Mouse (Mus musculus) intestine, embryonic 16.5 days (tissue): Measurements from ENCODE around the gene Hmox2. TPM values are rescaled to one million over a fixed set of nuclear protein-coding genes. Genes with fewer than 3 reads are reported as not detected.

Experiments used
- ATAC-seq: fragments of 200-750 bp; cut with Nextera tagmentation; 2 replicates; pipeline ENCODE4 v1.8.0; 2017; ENCODE audit warnings: moderate TSS enrichment, moderate library complexity
- H3K27ac ChIP-seq: fragments of 300-500 bp; sonication (generic); 2 replicates; pipeline ENCODE4 v1.5.1; 2014; ENCODE audit warnings: mild to moderate bottlenecking, low read length
- H3K27me3 ChIP-seq: fragments of 300-500 bp; sonication (generic); replicated peaks from 2 replicates; pipeline ENCODE4 v1.6.1; 2014; ENCODE audit warnings: low read length, control low read depth, mixed read lengths; ENCODE audit not compliant: control insufficient read depth, insufficient read depth
- H3K36me3 ChIP-seq: fragments of 300-500 bp; sonication (generic); 2 replicates; pipeline ENCODE4 v1.6.1; 2014; ENCODE audit warnings: low read length, control low read depth; ENCODE audit not compliant: control insufficient read depth, insufficient read depth
- H3K4me1 ChIP-seq: fragments of 300-500 bp; sonication (generic); 2 replicates; pipeline ENCODE4 v1.6.1; 2014; ENCODE audit warnings: low read length, control low read depth, mixed read lengths; ENCODE audit not compliant: control insufficient read depth, insufficient read depth
- H3K4me2 ChIP-seq: fragments of 300-500 bp; sonication (generic); 2 replicates; pipeline ENCODE4 v1.6.1; 2014; ENCODE audit warnings: low read depth, low read length, control low read depth
- H3K4me3 ChIP-seq: fragments of 300-500 bp; sonication (generic); 2 replicates; pipeline ENCODE4 v1.5.1; 2014; ENCODE audit warnings: mild to moderate bottlenecking, low read length
- H3K9ac ChIP-seq: fragments of 300-500 bp; sonication (generic); 2 replicates; pipeline ENCODE4 v1.6.1; 2014; ENCODE audit warnings: low read depth, low read length
- H3K9me3 ChIP-seq: fragments of 300-500 bp; sonication (generic); 2 replicates; pipeline ENCODE4 v1.6.1; 2016; ENCODE audit warnings: low read length, control low read depth; ENCODE audit not compliant: control insufficient read depth
- WGBS: fragments of 180-500 bp; shearing (Covaris S2); extraction: QIAGEN DNeasy Blood & Tissue Kit; methylation state at CpG from one replicate; pipeline ENCODE4 v1.1.7; 2014; 5-methylcytosine and 5-hydroxymethylcytosine counted together
- polyA plus RNA-seq: library from polyadenylated mRNA; unstranded; fragments of >200 nt; fragmentation: Nextera tagmentation; extraction: Ambion mirVana; gene quantifications from 2 replicates; pipeline ENCODE4 v1.2.1, GENCODE M21; 2015

The Hmox2 gene
- polyA plus RNA-seq, 1 experiment from 2014 or later, result 88.7 TPM

DNA sequence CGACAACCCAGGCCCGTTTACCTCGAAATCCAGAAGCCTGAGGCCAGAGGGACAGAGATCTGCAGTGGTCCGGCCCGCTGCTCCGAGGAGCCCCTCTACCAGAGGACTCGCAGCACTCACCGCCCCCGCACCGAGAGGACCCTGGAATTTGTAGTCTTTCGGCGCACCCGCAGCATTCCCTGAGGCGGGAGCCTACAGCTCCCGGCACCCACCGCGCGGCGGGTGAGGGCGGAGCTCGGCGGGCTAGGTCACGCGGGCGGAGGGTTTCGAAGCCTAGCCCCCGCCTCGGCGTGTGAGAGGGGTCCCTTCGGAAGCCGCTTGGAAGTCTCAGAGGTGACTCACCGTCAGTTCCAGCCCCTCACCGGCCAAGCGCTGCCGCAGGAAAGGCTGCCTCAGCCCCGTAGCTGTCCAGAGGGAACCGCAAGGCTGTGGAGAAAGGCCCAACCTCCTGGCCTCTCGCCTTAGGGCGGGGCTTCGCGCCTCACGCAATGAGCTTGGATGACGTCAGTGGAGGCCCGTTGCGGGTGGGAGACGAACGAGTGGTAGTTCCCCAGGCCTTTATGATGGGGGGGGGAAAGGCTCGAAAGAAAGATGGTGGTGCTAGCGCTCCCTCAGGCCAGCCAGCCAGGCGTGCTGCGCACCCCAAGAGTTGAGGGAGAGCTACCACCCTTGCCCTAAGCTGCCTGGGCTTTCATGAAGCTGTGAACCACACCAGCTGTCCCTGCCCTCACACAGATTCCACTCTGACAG lies 63.8 kb downstream of the Hmox2 start, which contains the start of gene Cdip1:
Cdip1 (minus strand) TSS at position 483 of the 750 bp plus-strand sequence.
- Histone ChIP-seq H3K9ac (peak within 1 kb of the TSS; percentile 81), H3K27me3 (no peaks in the 10 kb centered on the region), H3K4me1 (peaks cover 24% of the 10 kb centered on the region), H3K4me3 (peak within 1 kb of the TSS; percentile 86), H3K36me3 (no peaks in the 10 kb centered on the region), H3K4me2 (peak within 1 kb of the TSS; percentile 77), H3K9me3 (no peaks in the 10 kb centered on the region), H3K27ac (peak within 1 kb of the TSS; percentile 98)
- WGBS, result under 1% methylated on average over 51 of the region's 51 CpGs
- peak; percentile 98 for ATAC-seq

DNA sequence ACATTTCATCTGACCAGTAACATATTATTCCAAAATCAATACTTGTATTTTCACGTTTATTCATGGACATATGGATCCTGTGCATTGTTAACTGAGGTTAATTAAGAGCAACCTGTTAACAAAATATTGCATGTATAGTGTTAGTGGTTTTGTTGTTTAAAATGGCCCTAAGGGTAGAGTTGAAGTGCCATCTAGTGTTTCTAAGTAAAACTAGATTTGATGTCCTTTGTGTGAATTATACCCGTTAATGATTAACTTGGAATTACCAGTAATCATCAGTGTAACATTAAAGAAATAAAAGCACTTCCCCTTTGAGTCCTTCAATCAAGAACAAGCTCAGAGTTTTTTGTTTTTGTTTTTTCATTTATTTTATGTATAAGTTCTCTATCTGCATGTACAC lies 65.2 kb downstream of the Hmox2 start:
- Histone ChIP-seq H3K9me3 (no peaks in the 10 kb centered on the region), H3K9ac (no peak overlapping the region), H3K4me1 (peaks cover 17% of the 10 kb centered on the region), H3K4me2 (no peak overlapping the region), H3K27me3 (no peaks in the 10 kb centered on the region), H3K27ac (no peak overlapping the region; the same call in 1 of the 2 replicates), H3K36me3 (no peaks in the 10 kb centered on the region), H3K4me3 (no peak overlapping the region)
- WGBS, result 58% methylated on average over 2 of the region's 2 CpGs
- ATAC-seq, result no peak

DNA sequence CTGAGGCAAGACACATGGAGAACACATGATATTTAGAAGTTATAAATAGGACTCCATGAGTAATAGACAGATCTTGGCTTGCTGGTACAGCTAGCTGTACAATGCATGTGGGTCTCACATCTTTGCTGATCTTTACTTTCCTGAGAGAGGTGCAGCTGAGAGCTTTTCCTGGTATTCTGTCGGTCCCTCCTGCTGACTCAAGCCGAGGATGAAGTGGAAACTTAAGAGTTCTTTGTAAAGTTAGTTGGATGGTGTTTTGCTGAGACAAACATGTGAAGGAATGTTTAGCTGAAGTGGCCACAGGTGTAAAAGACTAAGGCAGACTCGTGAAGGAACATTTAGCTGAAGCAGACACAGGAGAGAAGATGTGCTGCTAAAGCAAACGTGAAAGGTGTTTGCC lies 70.5 kb downstream of the Hmox2 start:
- Histone ChIP-seq H3K27me3 (no peaks in the 10 kb centered on the region), H3K9ac (no peak overlapping the region), H3K27ac (no peak overlapping the region), H3K36me3 (no peaks in the 10 kb centered on the region), H3K4me2 (no peak overlapping the region), H3K4me3 (no peak overlapping the region), H3K4me1 (no peaks in the 10 kb centered on the region), H3K9me3 (no peaks in the 10 kb centered on the region)
- 79% methylated on average over 4 of the region's 4 CpGs for WGBS
- ATAC-seq, result no peak

Other genes with a start within 250 kb of the Hmox2 start
- 8.0 and 8.5 TPM in 2 replicates for gene Srl, start 184.5 kb upstream of the Hmox2 start, polyA plus RNA-seq
- 23.0 and 26.5 TPM in 2 replicates for gene Tfap4, start 166.5 kb upstream of the Hmox2 start, polyA plus RNA-seq
- gene Glis2, start 131.6 kb upstream of the Hmox2 start, polyA plus RNA-seq, result 14.5 and 18.1 TPM in 2 replicates
- 79.4 and 86.8 TPM in 2 replicates for gene Pam16, start 101.4 kb upstream of the Hmox2 start, polyA plus RNA-seq
- 13.5 and 13.6 TPM in 2 replicates for gene Vasn, start 86.4 kb upstream of the Hmox2 start, polyA plus RNA-seq
- gene Dnaja3, start 86.4 kb upstream of the Hmox2 start, polyA plus RNA-seq, result 90.5 and 92.5 TPM in 2 replicates
- 29.2 and 30.5 TPM in 2 replicates for gene Coro7, start 46.6 kb upstream of the Hmox2 start, polyA plus RNA-seq
- 35.3 and 45.9 TPM in 2 replicates for gene Nmral1, start 7.0 kb upstream of the Hmox2 start, polyA plus RNA-seq
- gene Cdip1, start 63.9 kb downstream of the Hmox2 start, polyA plus RNA-seq, result 97.2 and 100 TPM in 2 replicates
- gene 4930562C15Rik, start 109.1 kb downstream of the Hmox2 start, polyA plus RNA-seq, result 0.09 and 0.22 TPM in 2 replicates
- gene Ubald1, start 154.0 kb downstream of the Hmox2 start, polyA plus RNA-seq, result 33.7 and 35.5 TPM in 2 replicates
- 82.7 and 84.6 TPM in 2 replicates for gene Mgrn1, start 159.9 kb downstream of the Hmox2 start, polyA plus RNA-seq
- 144 TPM in 2 replicates for gene Nudt16l1, start 212.4 kb downstream of the Hmox2 start, polyA plus RNA-seq
- gene Anks3, start 237.8 kb downstream of the Hmox2 start, polyA plus RNA-seq, result 39.7 and 41.3 TPM in 2 replicates